Mouse (Mus musculus) E14TG2a.4 (cell line): ENCODE results near the gene Timm22.

ENCODE experiments used
- H3K27me3 ChIP-seq: 2 replicates; pipeline ENCODE4 v1.6.1; 2014; ENCODE audit warnings: low read length, control low read depth; ENCODE audit not compliant: insufficient read depth
- H3K36me3 ChIP-seq: 2 replicates; pipeline ENCODE4 v1.6.1; 2014; ENCODE audit warnings: low read length, control low read depth; ENCODE audit not compliant: insufficient read depth
- H3K4me1 ChIP-seq: replicated peaks from 2 replicates; pipeline ENCODE4 v1.6.1; 2014; ENCODE audit warnings: low read depth, low read length, control low read depth
- H3K4me3 ChIP-seq: replicated peaks from 2 replicates; pipeline ENCODE4 v1.5.1; 2014; ENCODE audit warnings: mild to moderate bottlenecking, low read length
- H3K9me3 ChIP-seq: 2 replicates; pipeline ENCODE4 v1.6.1; 2014; ENCODE audit warnings: low read length, control low read depth
- CTCF ChIP-seq: conservative IDR thresholded peaks from 2 replicates; pipeline ENCODE4 v1.5.1; 2014; ENCODE audit warnings: low read length
- NANOG ChIP-seq: IDR thresholded peaks from 2 replicates; pipeline ENCODE4 v1.6.1; 2014; ENCODE audit warnings: borderline replicate concordance, low read length, mixed read lengths
- POU5F1 ChIP-seq: IDR thresholded peaks from 2 replicates; pipeline ENCODE4 v1.6.1; 2014; ENCODE audit warnings: low read length, borderline replicate concordance

Timm22 gene

GRCm38 (mm10) chr11:76382711-76383324 is 23.9 kb upstream of the Timm22 start:
- Histone ChIP-seq H3K27me3 (peaks cover 43% of the 10 kb centered on the region), H3K4me1 (peaks cover 70% of the 10 kb centered on the region), H3K36me3 (no peaks in the 10 kb centered on the region), H3K4me3 (no peak overlapping the region), H3K9me3 (no peaks in the 10 kb centered on the region)
- TF ChIP-seq CTCF (no peak), NANOG (peak; percentile 14; the same call in 1 of the 2 replicates), POU5F1 (no peak)

GRCm38 (mm10) chr11:76384307-76384706 is 22.4 kb upstream of the Timm22 start:
- Histone ChIP-seq H3K36me3 (no peaks in the 10 kb centered on the region), H3K27me3 (peaks cover 39% of the 10 kb centered on the region), H3K4me1 (peaks cover 85% of the 10 kb centered on the region), H3K4me3 (no peak overlapping the region), H3K9me3 (no peaks in the 10 kb centered on the region)
- no peak for TF ChIP-seq CTCF
- no peak for TF ChIP-seq POU5F1
- TF ChIP-seq NANOG = no peak

GRCm38 (mm10) chr11:76385017-76385416 is 21.7 kb upstream of the Timm22 start:
- peaks cover 87% of the 10 kb centered on the region for H3K4me1 ChIP-seq
- H3K36me3 ChIP-seq = no peaks in the 10 kb centered on the region
- no peaks in the 10 kb centered on the region for H3K9me3 ChIP-seq
- peaks cover 36% of the 10 kb centered on the region for H3K27me3 ChIP-seq
- H3K4me3 ChIP-seq = no peak overlapping the region
- no peak for TF ChIP-seq NANOG
- no peak for TF ChIP-seq CTCF
- no peak for TF ChIP-seq POU5F1

- no peaks in the 10 kb centered on the region for H3K9me3 ChIP-seq
- no peak overlapping the region for H3K4me3 ChIP-seq
- H3K4me1 ChIP-seq = peaks cover 89% of the 10 kb centered on the region
- TF ChIP-seq POU5F1 (no peak), NANOG (no peak), CTCF (no peak)
- H3K36me3 ChIP-seq = no peaks in the 10 kb centered on the region
- peaks cover 32% of the 10 kb centered on the region for H3K27me3 ChIP-seq
Observed at GRCm38 (mm10) chr11:76385746-76386145, 21.0 kb upstream of the Timm22 start.

- no peaks in the 10 kb centered on the region for H3K36me3 ChIP-seq
- H3K27me3 ChIP-seq = peaks cover 33% of the 10 kb centered on the region
- peaks cover 86% of the 10 kb centered on the region for H3K4me1 ChIP-seq
- no peak overlapping the region for H3K4me3 ChIP-seq
- TF ChIP-seq CTCF (peak; percentile 88), POU5F1 (no peak)
- no peaks in the 10 kb centered on the region for H3K9me3 ChIP-seq
Observed at GRCm38 (mm10) chr11:76387097-76387496, 19.7 kb upstream of the Timm22 start.

- H3K4me1 ChIP-seq = peaks cover 85% of the 10 kb centered on the region
- TF ChIP-seq CTCF (no peak), POU5F1 (no peak), NANOG (no peak)
- H3K36me3 ChIP-seq = no peaks in the 10 kb centered on the region
- H3K4me3 ChIP-seq = no peak overlapping the region
- no peaks in the 10 kb centered on the region for H3K9me3 ChIP-seq
- peaks cover 26% of the 10 kb centered on the region for H3K27me3 ChIP-seq
Observed at GRCm38 (mm10) chr11:76388711-76389110, 18.0 kb upstream of the Timm22 start.

GRCm38 (mm10) chr11:76392532-76392931 is 14.2 kb upstream of the Timm22 start:
- Histone ChIP-seq H3K4me3 (no peak overlapping the region), H3K36me3 (no peaks in the 10 kb centered on the region), H3K9me3 (no peaks in the 10 kb centered on the region), H3K27me3 (peaks cover 33% of the 10 kb centered on the region), H3K4me1 (peaks cover 73% of the 10 kb centered on the region)
- TF ChIP-seq CTCF (peak; percentile 28), NANOG (no peak), POU5F1 (no peak)

GRCm38 (mm10) chr11:76392996-76393395 is 13.8 kb upstream of the Timm22 start:
- TF ChIP-seq CTCF (no peak), POU5F1 (no peak), NANOG (no peak)
- Histone ChIP-seq H3K36me3 (no peaks in the 10 kb centered on the region), H3K9me3 (no peaks in the 10 kb centered on the region), H3K27me3 (peaks cover 37% of the 10 kb centered on the region), H3K4me3 (no peak overlapping the region; the same call in 1 of the 2 replicates), H3K4me1 (peaks cover 73% of the 10 kb centered on the region)

- peaks cover 65% of the 10 kb centered on the region for H3K27me3 ChIP-seq
- peaks cover 42% of the 10 kb centered on the region for H3K4me1 ChIP-seq
- no peaks in the 10 kb centered on the region for H3K9me3 ChIP-seq
- H3K36me3 ChIP-seq = no peaks in the 10 kb centered on the region
- H3K4me3 ChIP-seq = peak overlapping the region; percentile 86
- TF ChIP-seq CTCF (no peak), POU5F1 (no peak), NANOG (no peak)
Observed at GRCm38 (mm10) chr11:76397650-76398311, 9.0 kb upstream of the Timm22 start.
